Mouse (Mus musculus): ENCODE data around the gene Camta1.
"Not testable (repeated sequence)": the region's sequence is repeated elsewhere in the genome, so short reads cannot be mapped to it uniquely, and the experiment has no call there.

Gene Camta1

GRCm38 (mm10) chr4:150894718-150895501, 966.8 kb downstream of the Camta1 start:
- DNase-seq (ENCODE audit: low spot score), result peak; percentile 71

- DNase-seq (ENCODE audit: low spot score), result no peak
These were observed 970.4 kb downstream of the Camta1 start for GRCm38 (mm10) chr4:150891308-150891707.

GRCm38 (mm10) chr4:150889955-150890315, 971.7 kb downstream of the Camta1 start:
- peak; percentile 68 for DNase-seq (ENCODE audit: low spot score)

GRCm38 (mm10) chr4:150889273-150889954, 972.3 kb downstream of the Camta1 start:
- DNase-seq (ENCODE audit: low spot score), result peak; percentile 84

GRCm38 (mm10) chr4:150888492-150888891, 973.2 kb downstream of the Camta1 start:
- peak; percentile 78 for DNase-seq (ENCODE audit: low spot score)

GRCm38 (mm10) chr4:150887903-150888302, 973.8 kb downstream of the Camta1 start:
- no peak for DNase-seq (ENCODE audit: low spot score)

GRCm38 (mm10) chr4:150882632-150883031, 979.0 kb downstream of the Camta1 start:
- DNase-seq (ENCODE audit: low spot score), result no peak

- DNase-seq (ENCODE audit: low spot score), result no peak
These were observed 981.3 kb downstream of the Camta1 start for GRCm38 (mm10) chr4:150880364-150880763.

- DNase-seq (ENCODE audit: low spot score), result no peak
These were observed 982.0 kb downstream of the Camta1 start for GRCm38 (mm10) chr4:150879631-150880030.

- no peak for DNase-seq (ENCODE audit: low spot score)
These were observed 986.3 kb downstream of the Camta1 start for GRCm38 (mm10) chr4:150875393-150875792.

- DNase-seq (ENCODE audit: low spot score), result not testable (repeated sequence)
These were observed 987.3 kb downstream of the Camta1 start for GRCm38 (mm10) chr4:150874416-150874815.

GRCm38 (mm10) chr4:150872681-150873080, 989.0 kb downstream of the Camta1 start:
- no peak for DNase-seq (ENCODE audit: low spot score)

GRCm38 (mm10) chr4:150872139-150872651, 989.5 kb downstream of the Camta1 start:
- DNase-seq (ENCODE audit: low spot score), result no peak

- no peak for DNase-seq (ENCODE audit: low spot score)
These were observed 990.1 kb downstream of the Camta1 start for GRCm38 (mm10) chr4:150871392-150872138.

- no peak for DNase-seq (ENCODE audit: low spot score)
These were observed 990.7 kb downstream of the Camta1 start for GRCm38 (mm10) chr4:150870963-150871391.

GRCm38 (mm10) chr4:150869276-150870197, 992.1 kb downstream of the Camta1 start:
- no peak for DNase-seq (ENCODE audit: low spot score)

GRCm38 (mm10) chr4:150868859-150869258, 992.8 kb downstream of the Camta1 start:
- DNase-seq (ENCODE audit: low spot score), result no peak

- DNase-seq (ENCODE audit: low spot score), result no peak
These were observed 993.5 kb downstream of the Camta1 start for GRCm38 (mm10) chr4:150868161-150868560.
